In the genomic region with DNA sequence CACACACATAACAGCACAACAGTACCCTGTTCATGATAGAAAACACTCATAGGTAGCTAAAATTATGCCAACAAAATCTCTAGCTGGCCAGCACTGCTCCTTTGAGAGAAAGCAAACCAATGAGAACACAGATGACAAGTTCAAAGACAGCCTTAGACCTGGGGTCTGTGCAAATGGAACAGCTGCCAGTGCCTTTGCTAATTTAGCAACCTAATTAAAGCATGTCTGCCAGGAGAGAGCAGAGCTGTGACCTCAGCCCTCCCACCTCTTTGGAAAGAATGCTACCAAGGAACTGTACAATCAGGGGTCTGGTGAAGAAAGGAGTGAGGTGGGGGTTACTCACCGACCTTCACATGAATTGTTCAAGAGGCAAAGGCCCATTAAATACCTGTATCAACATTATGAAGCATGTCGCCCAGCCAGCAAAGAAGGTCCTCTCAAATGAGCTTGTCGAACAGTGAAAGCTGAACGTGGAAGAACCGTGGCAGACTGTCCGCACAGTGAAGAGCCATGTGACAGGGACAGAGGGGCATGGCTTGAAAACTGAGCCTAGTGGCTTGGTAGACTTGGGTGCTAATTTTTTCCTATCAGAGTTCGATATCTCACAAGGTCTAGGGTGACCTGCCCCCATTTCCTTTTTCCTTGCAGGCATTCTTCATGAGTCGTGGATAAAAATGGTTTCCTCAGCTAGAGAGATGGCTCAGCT, we compare ENCODE assay signal across 22 mouse cellular contexts.
DNase-seq lines count a peak whose midpoint lies in the region; ATAC-seq and TF ChIP-seq lines count a peak whose summit lies in the region.
"Had no signal": no experiment of that assay in that cellular context is flagged by ENCODE, and none has a peak within 500 bp of the region (broad histone marks: within the 10 kb centered on the region; RNA-seq: fewer than 3 reads in every experiment).

No protein-coding gene starts in this region.

- H3K4me2 ChIP-seq in kidney, embryonic 14.5 days (replicated peaks; ENCODE audit: low read depth, low read length) = no peak overlapping the region
- no peak overlapping the region for H3K4me2 ChIP-seq in forebrain, embryonic 11.5 days (ENCODE audit: low read depth, low read length, severe bottlenecking)
- H3K4me2 ChIP-seq in forebrain, embryonic 15.5 days (replicated peaks) = no peak overlapping the region
- H3K4me2 ChIP-seq: embryonic facial prominence, embryonic 15.5 days; heart, embryonic 11.5 days; heart, embryonic 15.5 days had no signal

- H3K9ac ChIP-seq in kidney, embryonic 14.5 days (ENCODE audit: low read depth, low read length) = no peak overlapping the region
- no peak overlapping the region for H3K9ac ChIP-seq in forebrain, embryonic 11.5 days (ENCODE audit: low read length)
- H3K9ac ChIP-seq in forebrain, embryonic 15.5 days (replicated peaks) = no peak overlapping the region
- H3K9ac ChIP-seq: embryonic facial prominence, embryonic 15.5 days; heart, embryonic 15.5 days had no signal

- no peak overlapping the region for H3K4me3 ChIP-seq in kidney, embryonic 14.5 days (ENCODE audit: low read length)
- H3K4me3 ChIP-seq in forebrain, embryonic 11.5 days (ENCODE audit: low read depth, low read length) = no peak overlapping the region
- no peak overlapping the region for H3K4me3 ChIP-seq in forebrain, embryonic 15.5 days
- H3K4me3 ChIP-seq: embryonic facial prominence, embryonic 15.5 days; erythroblast, embryonic 14.5 days; heart, adult 2 months; heart, embryonic 15.5 days had no signal

- peak; percentile 21; the same call in 1 of the 2 replicates for ATAC-seq in kidney, embryonic 14.5 days (ENCODE audit: low FRiP score, low TSS enrichment)
- peak; percentile 73 for ATAC-seq in forebrain, embryonic 11.5 days (replicated peaks; ENCODE audit: low FRiP score)
- ATAC-seq in forebrain, embryonic 15.5 days (replicated peaks) = peak; percentile 79
- ATAC-seq: hindbrain, embryonic 16.5 days had no signal

- TF ChIP-seq POLR2A in brain, embryonic 14.5 days (IDR thresholded peaks at IDR 0.05; ENCODE audit: borderline replicate concordance, extremely low read depth, insufficient read depth, insufficient read length, poor library complexity, severe bottlenecking) = no peak

- TF ChIP-seq CTCF in brain, embryonic 14.5 days (IDR thresholded peaks at IDR 0.05; ENCODE audit: borderline replicate concordance, extremely low read depth, insufficient read depth, insufficient read length) = no peak

- H3K27me3 ChIP-seq in kidney, embryonic 14.5 days (ENCODE audit: control insufficient read depth, insufficient read depth, low read length) = no peaks in the 10 kb centered on the region
- H3K27me3 ChIP-seq in forebrain, embryonic 11.5 days (ENCODE audit: control insufficient read depth, insufficient read depth, low read length) = no peaks in the 10 kb centered on the region
- no peaks in the 10 kb centered on the region for H3K27me3 ChIP-seq in forebrain, embryonic 15.5 days
- H3K27me3 ChIP-seq: embryonic facial prominence, embryonic 15.5 days; heart, embryonic 15.5 days had no signal

- DNase-seq in kidney, adult 11 months = no peak
- peak; percentile 86 for DNase-seq in brain, embryonic 14.5 days (ENCODE audit: low read depth)
- no peak for DNase-seq in forebrain, embryonic 11.5 days (ENCODE audit: low spot score)
- DNase-seq in gastrocnemius, adult 18-20 months (ENCODE audit: low spot score) = no peak
- DNase-seq in urinary bladder, postnatal 14 days (ENCODE audit: low spot score) = no peak
- DNase-seq: adrenal gland, adult 2 months; adrenal gland, postnatal 36 days; cerebellum, adult 11 months; cerebellum, adult 8-10 months; cerebellum, postnatal 14 days; embryo, embryonic 11 days; gastrocnemius, postnatal 10 days; heart, adult 2 months; heart, postnatal 14 days; kidney, adult 18-20 months had no signal

- H3K36me3 ChIP-seq in kidney, embryonic 14.5 days (ENCODE audit: control insufficient read depth, insufficient read depth, low read length) = no peaks in the 10 kb centered on the region
- H3K36me3 ChIP-seq in forebrain, embryonic 11.5 days (ENCODE audit: control insufficient read depth, insufficient read depth, low read length) = no peaks in the 10 kb centered on the region
- H3K36me3 ChIP-seq in forebrain, embryonic 15.5 days = no peaks in the 10 kb centered on the region; the same call in 1 of the 2 replicates
- H3K36me3 ChIP-seq: embryonic facial prominence, embryonic 15.5 days; heart, embryonic 15.5 days had no signal

- whole genome bisulfite sequencing in kidney, embryonic 14.5 days = 66% methylated on average over 8 of the region's 8 CpGs
- 64% methylated on average over 8 of the region's 8 CpGs for WGBS in forebrain, embryonic 11.5 days
- 29% methylated on average over 8 of the region's 8 CpGs for WGBS in forebrain, embryonic 15.5 days

- H3K27ac ChIP-seq in kidney, embryonic 14.5 days (ENCODE audit: low read depth, low read length) = no peak overlapping the region
- H3K27ac ChIP-seq in forebrain, embryonic 11.5 days (ENCODE audit: low read depth, low read length) = no peak overlapping the region
- no peak overlapping the region for H3K27ac ChIP-seq in forebrain, embryonic 15.5 days (replicated peaks)
- H3K27ac ChIP-seq: embryonic facial prominence, embryonic 15.5 days; heart, adult 2 months; heart, embryonic 15.5 days had no signal

- no peaks in the 10 kb centered on the region for H3K4me1 ChIP-seq in kidney, embryonic 14.5 days (ENCODE audit: control insufficient read depth, insufficient read depth, low read length)
- peaks cover 3% of the 10 kb centered on the region; the same call in 1 of the 2 replicates for H3K4me1 ChIP-seq in forebrain, embryonic 11.5 days (replicated peaks; ENCODE audit: control insufficient read depth, insufficient read depth, low read length)
- H3K4me1 ChIP-seq in forebrain, embryonic 15.5 days = peaks cover 6% of the 10 kb centered on the region
- H3K4me1 ChIP-seq: embryonic facial prominence, embryonic 15.5 days had no signal

- H3K9me3 ChIP-seq in kidney, embryonic 14.5 days (ENCODE audit: control insufficient read depth, low read length) = no peaks in the 10 kb centered on the region
- H3K9me3 ChIP-seq in forebrain, embryonic 11.5 days (ENCODE audit: control insufficient read depth, low read length) = no peaks in the 10 kb centered on the region
- no peaks in the 10 kb centered on the region for H3K9me3 ChIP-seq in forebrain, embryonic 15.5 days
- H3K9me3 ChIP-seq: embryonic facial prominence, embryonic 15.5 days; heart, embryonic 15.5 days had no signal

Comparison
In these comparisons a context has a peak if more than half of its experiments do, and no peak if none do; other contexts are left out.
1. ATAC-seq: peak in every context shown above with its lines; median percentile 79 in forebrain, embryonic 15.5 days; 73 in forebrain, embryonic 11.5 days; 21 in kidney, embryonic 14.5 days.